ENCODE assay signal across 8 mouse cellular contexts in the genomic region with DNA sequence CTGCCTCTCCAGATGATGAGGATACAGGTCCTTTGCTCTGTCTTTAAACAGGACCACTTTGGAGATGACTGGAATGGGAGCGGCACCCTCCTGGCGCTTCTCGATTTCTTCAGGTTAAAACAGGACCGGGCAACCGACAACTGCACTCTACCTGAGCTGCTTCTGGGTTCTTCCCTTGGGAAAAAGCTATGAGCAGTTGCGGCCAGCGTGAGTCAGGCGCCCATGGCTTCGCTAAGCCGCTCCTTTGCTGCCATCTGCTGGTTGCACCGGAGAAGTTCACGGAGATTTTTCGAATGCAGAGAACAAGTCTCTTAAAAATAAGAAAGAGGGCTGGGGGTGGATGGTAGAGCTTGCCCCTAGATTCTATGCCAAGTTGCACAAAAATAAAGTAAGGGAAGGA. TPM values are rescaled to one million over a fixed set of nuclear protein-coding genes. Genes with fewer than 3 reads are reported as not detected.
A peak's percentile ranks its signal among the peaks of the same experiment; 100 is the strongest.
DNase-seq lines count a peak whose midpoint lies in the region; ATAC-seq and TF ChIP-seq lines count a peak whose summit lies in the region.

No protein-coding gene starts in this region.

- TF ChIP-seq CTCF in bone marrow, adult 2 months (IDR thresholded peaks at IDR 0.05; ENCODE audit: control insufficient read depth, insufficient read depth, low read length), result peak; percentile 77
- peak; percentile 87 for TF ChIP-seq CTCF in kidney, adult 2 months (conservative IDR thresholded peaks at IDR 0.05; ENCODE audit: insufficient read depth, insufficient read length, low read depth, low read length)

- WGBS in midbrain, embryonic 14.5 days, result under 1% methylated on average over 13 of the region's 13 CpGs
- WGBS in midbrain, embryonic 13.5 days, result 0% methylated on average over 13 of the region's 13 CpGs
- 2% methylated on average over 13 of the region's 13 CpGs for WGBS in bone marrow, adult 2 months
- under 1% methylated on average over 13 of the region's 13 CpGs for WGBS in embryonic facial prominence, embryonic 15.5 days
- WGBS in kidney, adult 2 months, result under 1% methylated on average over 13 of the region's 13 CpGs

- H3K4me1 ChIP-seq in midbrain, embryonic 14.5 days (ENCODE audit: control insufficient read depth, insufficient read depth, low read length), result 0 out of 2 replicates have a peak, but pooled peaks cover 2% of the 10 kb centered on the region
- peaks cover 4% of the 10 kb centered on the region; the same call in 1 of the 2 replicates for H3K4me1 ChIP-seq in midbrain, embryonic 13.5 days (replicated peaks)
- H3K4me1 ChIP-seq in bone marrow, adult 2 months (ENCODE audit: control insufficient read depth, insufficient read depth, low read length), result no peaks in the 10 kb centered on the region
- H3K4me1 ChIP-seq in embryonic facial prominence, embryonic 15.5 days, result peaks cover 29% of the 10 kb centered on the region
- no peaks in the 10 kb centered on the region for H3K4me1 ChIP-seq in kidney, adult 2 months (ENCODE audit: control insufficient read depth, insufficient read depth, low read length)

- H3K4me2 ChIP-seq in midbrain, embryonic 14.5 days (ENCODE audit: low read length), result no peak overlapping the region
- H3K4me2 ChIP-seq in midbrain, embryonic 13.5 days (replicated peaks), result no peak overlapping the region
- H3K4me2 ChIP-seq in embryonic facial prominence, embryonic 15.5 days (replicated peaks), result peak overlapping the region; percentile 19; the same call in 1 of the 2 replicates

- no peak for TF ChIP-seq POLR2A in bone marrow, adult 2 months (IDR thresholded peaks at IDR 0.05; ENCODE audit: borderline replicate concordance, control insufficient read depth, low read depth, low read length)
- no peak for TF ChIP-seq POLR2A in kidney, adult 2 months (IDR thresholded peaks at IDR 0.05; ENCODE audit: low read depth, low read length)

- no peaks in the 10 kb centered on the region for H3K9me3 ChIP-seq in midbrain, embryonic 14.5 days (ENCODE audit: control insufficient read depth, low read length)
- H3K9me3 ChIP-seq in midbrain, embryonic 13.5 days, result no peaks in the 10 kb centered on the region
- H3K9me3 ChIP-seq in embryonic facial prominence, embryonic 15.5 days (replicated peaks), result no peaks in the 10 kb centered on the region

- peak; percentile 94 for DNase-seq in midbrain, embryonic 14.5 days
- DNase-seq in kidney, adult 2 months, result peak; percentile 71
- peak; percentile 56 to 74 for DNase-seq in left cerebral cortex, postnatal 36 days (ENCODE audit: low spot score in 2 of 2)
- DNase-seq in ovary, postnatal 14 days (ENCODE audit: low spot score), result peak; percentile 76
- peak; percentile 80 for DNase-seq in thymus, postnatal 4 days

- H3K9ac ChIP-seq in midbrain, embryonic 14.5 days (replicated peaks; ENCODE audit: low read length), result no peak overlapping the region
- H3K9ac ChIP-seq in midbrain, embryonic 13.5 days (replicated peaks), result no peak overlapping the region
- H3K9ac ChIP-seq in embryonic facial prominence, embryonic 15.5 days, result no peak overlapping the region

- intact Hi-C loops in left cerebral cortex, postnatal 36 days (cut with DNase I), result loop anchor here (1.0 kb wide), 2 partner anchors 812 to 910 kb away; no protein-coding TSS in a partner anchor

- H3K36me3 ChIP-seq in midbrain, embryonic 14.5 days (ENCODE audit: control insufficient read depth, insufficient read depth, low read length), result no peaks in the 10 kb centered on the region
- no peaks in the 10 kb centered on the region for H3K36me3 ChIP-seq in midbrain, embryonic 13.5 days
- H3K36me3 ChIP-seq in embryonic facial prominence, embryonic 15.5 days, result no peaks in the 10 kb centered on the region
- no peaks in the 10 kb centered on the region for H3K36me3 ChIP-seq in kidney, adult 2 months (ENCODE audit: control insufficient read depth, insufficient read depth, low read length)

- ATAC-seq in midbrain, embryonic 14.5 days (ENCODE audit: low FRiP score, low TSS enrichment), result no peak
- no peak for ATAC-seq in midbrain, embryonic 13.5 days
- no peak for ATAC-seq in embryonic facial prominence, embryonic 15.5 days (ENCODE audit: insufficient number of reproducible peaks, low FRiP score, low TSS enrichment, low read depth)

- H3K27ac ChIP-seq in midbrain, embryonic 14.5 days (replicated peaks; ENCODE audit: low read depth, low read length), result no peak overlapping the region
- no peak overlapping the region for H3K27ac ChIP-seq in midbrain, embryonic 13.5 days
- no peak overlapping the region for H3K27ac ChIP-seq in bone marrow, adult 2 months (ENCODE audit: control insufficient read depth, insufficient read depth, low read depth, low read length, poor library complexity)
- H3K27ac ChIP-seq in embryonic facial prominence, embryonic 15.5 days (replicated peaks), result no peak overlapping the region
- H3K27ac ChIP-seq in kidney, adult 2 months (ENCODE audit: insufficient read depth, low read depth, low read length), result no peak overlapping the region

- peaks cover 73% of the 10 kb centered on the region for H3K27me3 ChIP-seq in midbrain, embryonic 14.5 days (ENCODE audit: control insufficient read depth, insufficient read depth, low read length)
- peaks cover 95% of the 10 kb centered on the region for H3K27me3 ChIP-seq in midbrain, embryonic 13.5 days
- H3K27me3 ChIP-seq in embryonic facial prominence, embryonic 15.5 days, result peaks cover 50% of the 10 kb centered on the region
- H3K27me3 ChIP-seq in kidney, adult 2 months (replicated peaks; ENCODE audit: control insufficient read depth, insufficient read depth, low read length), result peaks cover 1% of the 10 kb centered on the region

- H3K4me3 ChIP-seq in midbrain, embryonic 14.5 days (replicated peaks; ENCODE audit: low read depth, low read length), result no peak overlapping the region
- no peak overlapping the region for H3K4me3 ChIP-seq in midbrain, embryonic 13.5 days (replicated peaks)
- H3K4me3 ChIP-seq in bone marrow, adult 2 months (replicated peaks; ENCODE audit: control insufficient read depth, low read depth, low read length), result no peak overlapping the region
- no peak overlapping the region for H3K4me3 ChIP-seq in embryonic facial prominence, embryonic 15.5 days (replicated peaks)
- no peak overlapping the region for H3K4me3 ChIP-seq in kidney, adult 2 months (ENCODE audit: insufficient read depth, low read depth, low read length)

RNA-seq across cellular contexts. Expression of a gene that starts 20.6 kb away (rescaled TPM):
- polyA plus RNA-seq in midbrain, embryonic 14.5 days (2014; fragmentation: Nextera tagmentation; extraction: Ambion mirVana), result 0.39 and 2.4 TPM in 2 replicates
- 1.6 and 2.3 TPM in 2 replicates for polyA plus RNA-seq in midbrain, embryonic 13.5 days (2015; fragmentation: Nextera tagmentation; extraction: Ambion mirVana)
- polyA plus RNA-seq in bone marrow, adult 2 months (2011; ENCODE audit: insufficient read depth, insufficient read length, low replicate concordance, missing spikeins), result 0.27 and 3.2 TPM in 2 replicates
- 38.8 and 42.1 TPM in 2 replicates for polyA plus RNA-seq in embryonic facial prominence, embryonic 15.5 days (2015; fragmentation: Nextera tagmentation; extraction: Ambion mirVana)
- 6.9 and 12.2 TPM in 2 replicates for polyA plus RNA-seq in kidney, adult 2 months (2012; rRNA removed)
- 1 to 10 TPM; 4.3 to 4.9 TPM for total RNA-seq in left cerebral cortex, postnatal 36 days (2021)
